Mouse (Mus musculus): ENCODE data around the gene Prdm1.

DNA sequence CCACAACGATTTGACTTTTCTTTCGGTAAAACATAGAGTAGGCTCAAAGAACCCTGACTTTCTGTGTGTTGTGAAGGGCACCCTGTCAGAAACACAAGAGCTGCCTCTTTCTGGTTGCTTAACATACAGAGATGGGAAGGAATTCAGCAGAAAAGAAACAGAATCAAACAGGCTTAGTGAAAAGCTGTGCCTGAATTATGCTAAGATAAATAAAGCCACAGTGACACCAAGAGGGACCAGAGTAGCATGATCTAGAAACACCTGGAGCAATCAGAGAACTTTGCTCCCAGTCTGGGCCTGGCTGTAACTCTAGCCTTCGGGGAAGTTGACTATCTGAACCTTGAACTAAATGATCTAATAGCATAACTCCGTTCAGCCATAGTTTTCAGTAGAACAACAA lies 73.5 kb downstream of the Prdm1 start:
- TF ChIP-seq POLR2A (IDR thresholded peaks at IDR 0.05; ENCODE audit: insufficient read depth, low read depth, low read length) (no peak), CTCF (IDR thresholded peaks at IDR 0.05) (peak; percentile 61), EP300 (IDR thresholded peaks at IDR 0.05; ENCODE audit: insufficient read depth, low read depth, low read length) (no peak)
